Comparison of ENCODE assay signal across 16 mouse cellular contexts in the genomic region with DNA sequence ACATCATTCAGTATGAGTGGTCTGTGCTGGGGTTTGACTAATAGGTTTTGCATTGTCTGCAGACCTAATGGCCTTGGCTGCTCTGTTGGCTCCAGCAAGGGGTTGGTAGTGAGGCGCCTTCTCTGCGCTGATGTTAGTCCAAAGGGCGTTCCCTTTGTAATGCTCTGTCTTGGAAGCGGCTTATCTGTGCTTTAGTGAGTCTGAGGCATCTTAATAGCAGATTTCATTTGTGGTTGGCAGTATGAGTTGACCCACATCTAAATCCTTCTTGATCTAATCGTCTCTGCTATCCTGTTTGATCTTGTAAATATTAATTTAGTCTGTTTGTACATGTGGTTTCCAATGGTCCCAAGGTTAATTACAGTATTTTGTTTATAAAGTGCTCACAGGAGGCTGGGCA.
"Had no signal": no experiment of that assay in that cellular context is flagged by ENCODE, and none has a peak within 500 bp of the region (broad histone marks: within the 10 kb centered on the region; RNA-seq: fewer than 3 reads in every experiment).

No protein-coding gene starts in this region.

- H3K4me3 ChIP-seq: intestine, embryonic 15.5 days; limb, embryonic 10.5 days; limb, embryonic 13.5 days; liver, embryonic 12.5 days; liver, embryonic 15.5 days; lung, embryonic 15.5 days had no signal

- H3K27ac ChIP-seq: intestine, embryonic 15.5 days; limb, embryonic 10.5 days; limb, embryonic 13.5 days; liver, embryonic 12.5 days; liver, embryonic 15.5 days; lung, embryonic 15.5 days had no signal

- DNase-seq: kidney, adult 11 months; kidney, adult 8-10 months; kidney, postnatal 25 days; layer of hippocampus, adult 9-11 months; liver; lung, adult 18-20 months; lung, postnatal 4 days; midbrain, embryonic 14.5 days; thymus, adult 18-20 months; thymus, postnatal 36 days had no signal
